18 mouse cellular contexts compared by ENCODE assay signal in the genomic region with DNA sequence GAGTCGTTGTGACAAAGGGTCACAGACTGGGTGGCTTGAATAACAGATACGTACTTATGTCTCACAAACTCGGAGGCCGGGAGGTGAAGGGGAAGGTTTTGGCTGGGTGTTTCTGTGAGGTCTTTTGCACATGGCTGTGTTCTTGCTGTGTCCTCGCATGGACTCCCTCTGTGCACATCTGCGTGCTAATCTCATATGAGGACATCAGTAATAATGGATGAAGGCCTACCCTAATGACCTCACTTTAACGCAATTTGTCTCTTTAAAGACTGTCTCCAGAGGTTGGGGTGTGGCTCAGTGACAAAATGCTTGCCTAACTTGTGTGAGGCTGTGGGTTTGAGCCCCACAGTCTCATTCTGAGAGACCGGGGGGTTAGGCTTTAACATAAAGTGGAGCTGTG. TPM values are rescaled to one million over a fixed set of nuclear protein-coding genes. Genes with fewer than 3 reads are reported as not detected.
"Had no signal": no experiment of that assay in that cellular context is flagged by ENCODE, and none has a peak within 500 bp of the region (broad histone marks: within the 10 kb centered on the region; RNA-seq: fewer than 3 reads in every experiment).

No protein-coding gene starts in this region.

- H3K36me3 ChIP-seq: limb, embryonic 12.5 days; limb, embryonic 15.5 days; midbrain, embryonic 13.5 days; stomach, embryonic 15.5 days had no signal

- DNase-seq: kidney, adult 9 months; kidney, postnatal 14 days; kidney, postnatal 4 days; left cerebral cortex, postnatal 4 days; liver, postnatal 0 days; lung, embryonic 14.5 days; thymus, adult 2 months; thymus, postnatal 14 days; thymus, postnatal 4 days had no signal

- H3K9ac ChIP-seq: limb, embryonic 12.5 days; limb, embryonic 15.5 days; liver, embryonic 14.5 days; liver, postnatal 0 days; lung, embryonic 14.5 days; midbrain, embryonic 13.5 days; stomach, embryonic 15.5 days had no signal

- ATAC-seq: liver, postnatal 0 days; lung, postnatal 0 days; midbrain, embryonic 13.5 days had no signal

- H3K4me2 ChIP-seq: limb, embryonic 12.5 days; limb, embryonic 15.5 days; liver, embryonic 11.5 days; lung, embryonic 14.5 days; midbrain, embryonic 13.5 days; stomach, embryonic 15.5 days had no signal

- H3K4me1 ChIP-seq: midbrain, embryonic 13.5 days; stomach, embryonic 15.5 days had no signal

- H3K9me3 ChIP-seq: limb, embryonic 12.5 days; limb, embryonic 15.5 days; midbrain, embryonic 13.5 days; stomach, embryonic 15.5 days had no signal

- H3K4me3 ChIP-seq: limb, embryonic 12.5 days; limb, embryonic 15.5 days; midbrain, embryonic 13.5 days; stomach, embryonic 15.5 days had no signal

- H3K27me3 ChIP-seq: limb, embryonic 12.5 days; limb, embryonic 15.5 days; midbrain, embryonic 13.5 days; stomach, embryonic 15.5 days had no signal

- H3K27ac ChIP-seq: limb, embryonic 12.5 days; limb, embryonic 15.5 days; liver, embryonic 14.5 days; macrophage; midbrain, embryonic 13.5 days; stomach, embryonic 15.5 days had no signal

RNA-seq across cellular contexts. Expression of gene Pcsk6, which starts 55.0 kb away (rescaled TPM):
- total RNA-seq: megakaryocyte, adult 5-6 weeks had no signal
- polyA plus RNA-seq: macrophage had no signal
